ENCODE assay signal across 7 mouse cellular contexts in the genomic region with DNA sequence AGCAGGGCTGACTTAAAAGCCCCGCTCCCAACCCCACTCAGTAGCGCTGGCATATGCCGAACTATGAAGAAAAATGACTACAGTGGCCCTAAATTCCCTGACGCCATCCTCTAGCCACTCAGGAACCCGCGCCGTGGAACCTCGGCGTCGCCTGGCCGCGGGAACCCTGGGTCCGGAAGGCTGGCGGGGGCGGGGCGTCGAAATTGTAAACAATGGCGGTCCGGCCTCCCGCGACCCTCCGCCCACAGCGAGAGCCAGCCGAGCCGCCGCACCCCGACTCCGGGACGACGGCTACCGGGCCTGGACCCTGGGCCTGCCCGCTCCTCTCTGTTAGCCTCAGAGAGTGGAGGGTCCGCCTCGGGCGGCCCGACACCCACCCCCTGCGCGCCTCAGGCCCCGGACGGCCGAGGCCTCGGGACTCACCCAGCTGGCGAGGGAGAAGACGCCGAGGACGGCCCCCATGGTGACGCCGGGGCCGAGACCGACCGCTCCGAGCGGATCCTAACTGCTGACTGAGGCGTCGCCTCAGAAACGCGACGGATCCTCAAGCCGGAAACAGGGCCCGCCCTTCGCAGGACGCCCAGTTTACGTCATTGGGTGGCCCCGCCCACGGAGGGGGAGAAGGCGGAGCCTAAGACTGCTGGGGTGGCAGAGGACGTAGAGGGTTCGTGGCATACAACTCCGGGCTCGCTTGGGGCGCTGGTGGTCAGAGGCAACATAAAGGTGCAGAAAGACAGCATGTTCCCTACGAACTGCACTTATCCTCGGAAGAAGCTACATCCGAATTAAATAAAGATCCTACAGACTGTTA. TPM values are rescaled to one million over a fixed set of nuclear protein-coding genes. Genes with fewer than 3 reads are reported as not detected.
DNase-seq lines count a peak whose midpoint lies in the region; ATAC-seq and TF ChIP-seq lines count a peak whose summit lies in the region.

A gene (minus strand): TSS at position 557 of the 811 bp plus-strand sequence.

- no peaks in the 10 kb centered on the region for H3K27me3 ChIP-seq in intestine, postnatal 0 days (replicated peaks; ENCODE audit: control insufficient read depth, insufficient read depth, low read length)
- no peaks in the 10 kb centered on the region for H3K27me3 ChIP-seq in midbrain, embryonic 12.5 days
- H3K27me3 ChIP-seq in small intestine, adult 2 months (ENCODE audit: control insufficient read depth, insufficient read depth, low read length), result no peaks in the 10 kb centered on the region

- H3K4me1 ChIP-seq in intestine, postnatal 0 days (replicated peaks; ENCODE audit: control insufficient read depth, insufficient read depth, low read length), result peaks cover 11% of the 10 kb centered on the region; the same call in 1 of the 2 replicates
- H3K4me1 ChIP-seq in midbrain, embryonic 12.5 days, result peaks cover 13% of the 10 kb centered on the region
- peaks cover 15% of the 10 kb centered on the region; the same call in 1 of the 2 replicates for H3K4me1 ChIP-seq in small intestine, adult 2 months (ENCODE audit: control insufficient read depth, insufficient read depth, insufficient read length, low read length)

- peak within 1 kb of the TSS; percentile 63 for H3K4me2 ChIP-seq in intestine, postnatal 0 days (replicated peaks; ENCODE audit: low read depth)
- peak within 1 kb of the TSS; percentile 58 for H3K4me2 ChIP-seq in midbrain, embryonic 12.5 days (replicated peaks)

- H3K9me3 ChIP-seq in intestine, postnatal 0 days (ENCODE audit: control insufficient read depth), result no peaks in the 10 kb centered on the region
- H3K9me3 ChIP-seq in midbrain, embryonic 12.5 days, result no peaks in the 10 kb centered on the region

- H3K9ac ChIP-seq in intestine, postnatal 0 days (ENCODE audit: low read depth, low read length), result peak within 1 kb of the TSS; percentile 93
- peak within 1 kb of the TSS; percentile 90 for H3K9ac ChIP-seq in midbrain, embryonic 12.5 days (replicated peaks)

- DNase-seq in adrenal gland, adult 8-10 months, result peak; percentile 98
- DNase-seq in embryo, embryonic 9.5 days (ENCODE audit: extremely low spot score), result peak; percentile 100
- no peak for DNase-seq in gonadal fat pad, adult 2 months (ENCODE audit: low read depth)
- peak; percentile 99 for DNase-seq in left cerebral cortex, postnatal 4 days

- peak within 1 kb of the TSS; percentile 72 for H3K4me3 ChIP-seq in intestine, postnatal 0 days (ENCODE audit: low read depth, low read length)
- peak within 1 kb of the TSS; percentile 93 for H3K4me3 ChIP-seq in midbrain, embryonic 12.5 days
- H3K4me3 ChIP-seq in small intestine, adult 2 months (ENCODE audit: low read depth, low read length), result peak within 1 kb of the TSS; percentile 93

- peak; percentile 95 for ATAC-seq in intestine, postnatal 0 days
- peak; percentile 97 for ATAC-seq in midbrain, embryonic 12.5 days (ENCODE audit: low FRiP score, low read depth)

- peak; percentile 99 for TF ChIP-seq POLR2A in small intestine, adult 2 months (IDR thresholded peaks at IDR 0.05; ENCODE audit: low read depth, low read length)

- intact Hi-C loops in left cerebral cortex, postnatal 4 days (cut with DNase I), result loop anchor here (5.0 kb wide), 1 partner anchor 73 kb away; no protein-coding TSS in a partner anchor

- TF ChIP-seq CTCF in intestine, postnatal 0 days (IDR thresholded peaks at IDR 0.05; ENCODE audit: low read depth), result peak; percentile 77
- peak; percentile 51; the same call in 1 of the 2 replicates for TF ChIP-seq CTCF in small intestine, adult 2 months (IDR thresholded peaks at IDR 0.05; ENCODE audit: extremely low read depth, insufficient read length, insufficient replicate concordance, low read depth, low read length)

- H3K36me3 ChIP-seq in intestine, postnatal 0 days (ENCODE audit: control insufficient read depth, insufficient read depth), result peaks cover 8% of the 10 kb centered on the region; the same call in 1 of the 2 replicates
- no peaks in the 10 kb centered on the region for H3K36me3 ChIP-seq in midbrain, embryonic 12.5 days
- peaks cover 22% of the 10 kb centered on the region for H3K36me3 ChIP-seq in small intestine, adult 2 months (ENCODE audit: control insufficient read depth, insufficient read depth, low read length)

- WGBS in intestine, postnatal 0 days, result under 1% methylated on average over 71 of the region's 74 CpGs
- WGBS in midbrain, embryonic 12.5 days, result 0% methylated on average over 60 of the region's 74 CpGs
- under 1% methylated on average over 74 of the region's 74 CpGs for WGBS in small intestine, adult 2 months

- peak within 1 kb of the TSS; percentile 98 for H3K27ac ChIP-seq in intestine, postnatal 0 days (ENCODE audit: low read depth, low read length)
- peak within 1 kb of the TSS; percentile 99 for H3K27ac ChIP-seq in midbrain, embryonic 12.5 days (replicated peaks)
- H3K27ac ChIP-seq in small intestine, adult 2 months (ENCODE audit: insufficient read depth, low read depth, low read length), result peak within 1 kb of the TSS; percentile 100

RNA-seq across cellular contexts. Expression of the gene that starts here (rescaled TPM):
- total RNA-seq in adrenal gland, adult 8-10 months (2022), result 100 to 1,000 TPM; 566 to 814 (median 738) TPM
- 605 and 667 TPM in 2 replicates for polyA plus RNA-seq in gonadal fat pad, adult 2 months (2012; rRNA removed)
- polyA plus RNA-seq in intestine, postnatal 0 days (2015; fragmentation: Nextera tagmentation; extraction: Ambion mirVana), result 61.3 and 68.5 TPM in 2 replicates
- total RNA-seq in left cerebral cortex, postnatal 4 days (2021), result 100 to 1,000 TPM; 138 to 139 TPM
- 35.0 and 36.9 TPM in 2 replicates for polyA plus RNA-seq in midbrain, embryonic 12.5 days (2016; fragmentation: Nextera tagmentation; extraction: Ambion mirVana)
- polyA plus RNA-seq in small intestine, adult 2 months (2012; rRNA removed), result 121 and 262 TPM in 2 replicates

Comparison
In these comparisons a context has a peak if more than half of its experiments do, and no peak if none do; other contexts are left out.
1. RNA of the gene that starts here (total RNA-seq): 566 to 814 TPM in adrenal gland, adult 8-10 months; 138 to 139 TPM in left cerebral cortex, postnatal 4 days; every median in the first group is over 4 times any median in the second.
2. Peak in every context shown above with its lines, with median percentiles within 50 percentile points of each other: H3K27ac ChIP-seq and H3K4me3 ChIP-seq.